Comparison of ENCODE assay signal across 10 mouse cellular contexts in the genomic region with DNA sequence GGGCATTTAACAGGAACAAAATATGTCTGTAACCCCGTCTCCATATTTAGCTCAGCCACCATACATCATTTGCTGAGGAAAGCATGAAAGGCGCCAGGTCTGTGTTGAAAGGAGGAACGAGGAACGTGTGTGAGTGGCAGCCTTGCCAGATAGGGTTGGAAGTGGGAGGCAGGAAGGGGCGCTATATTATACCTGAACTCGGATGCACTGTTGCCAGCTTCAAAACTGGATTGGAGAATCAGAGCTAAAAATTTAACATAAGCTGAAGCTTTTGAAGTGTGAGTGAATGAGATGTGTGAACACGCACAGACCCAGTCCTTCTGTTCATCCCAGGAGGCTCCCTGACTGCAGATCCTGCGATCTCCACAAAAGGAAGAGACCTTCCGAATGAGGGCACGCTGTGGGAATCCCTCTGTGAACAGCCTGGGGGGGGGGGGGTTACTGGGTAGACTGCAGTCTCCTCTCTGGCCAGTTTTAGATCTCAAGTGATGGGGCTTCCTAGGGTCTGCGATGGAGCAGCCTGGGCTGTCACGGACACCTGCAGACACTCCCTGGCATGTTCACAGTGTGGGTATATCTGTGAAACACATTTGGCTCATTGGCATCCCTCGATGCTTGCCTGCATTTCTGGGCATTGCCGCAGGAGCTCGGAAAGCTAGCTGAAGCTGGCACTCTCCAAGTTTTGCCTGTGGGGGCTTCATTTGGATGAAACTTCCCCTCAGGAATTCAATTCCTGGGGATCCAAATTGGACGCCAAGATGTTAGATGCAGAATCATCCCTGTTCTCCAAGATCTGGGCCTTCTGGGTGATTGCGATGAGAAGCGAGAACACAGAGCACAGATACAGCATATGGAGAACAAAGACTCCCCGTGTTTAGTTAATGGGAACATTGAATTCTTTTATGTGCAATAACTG.
DNase-seq lines count a peak whose midpoint lies in the region; ATAC-seq and TF ChIP-seq lines count a peak whose summit lies in the region.
"Had no signal": no experiment of that assay in that cellular context is flagged by ENCODE, and none has a peak within 500 bp of the region (broad histone marks: within the 10 kb centered on the region; RNA-seq: fewer than 3 reads in every experiment).

No protein-coding gene starts in this region.

- WGBS in forebrain, embryonic 13.5 days, result 73% methylated on average over 19 of the region's 19 CpGs
- WGBS in forebrain, embryonic 10.5 days, result 85% methylated on average over 19 of the region's 19 CpGs
- 85% methylated on average over 19 of the region's 19 CpGs for WGBS in intestine, postnatal 0 days

- H3K4me1 ChIP-seq in forebrain, embryonic 13.5 days, result no peaks in the 10 kb centered on the region
- no peaks in the 10 kb centered on the region for H3K4me1 ChIP-seq in forebrain, embryonic 10.5 days
- H3K4me1 ChIP-seq in intestine, postnatal 0 days (replicated peaks; ENCODE audit: control insufficient read depth, insufficient read depth, low read length), result no peaks in the 10 kb centered on the region
- H3K4me1 ChIP-seq: limb, embryonic 12.5 days had no signal

- intact Hi-C loops in left cerebral cortex, postnatal 4 days (cut with DNase I), result no loop called here
- intact Hi-C loops in heart, postnatal 14 days (cut with DNase I), result no loop called here

- TF ChIP-seq CTCF in intestine, postnatal 0 days (IDR thresholded peaks at IDR 0.05; ENCODE audit: low read depth), result no peak

- H3K4me3 ChIP-seq in forebrain, embryonic 13.5 days, result no peak overlapping the region
- no peak overlapping the region for H3K4me3 ChIP-seq in forebrain, embryonic 10.5 days
- no peak overlapping the region for H3K4me3 ChIP-seq in intestine, postnatal 0 days (ENCODE audit: low read depth, low read length)
- H3K4me3 ChIP-seq: limb, embryonic 12.5 days had no signal

- H3K27me3 ChIP-seq in forebrain, embryonic 13.5 days, result no peaks in the 10 kb centered on the region
- no peaks in the 10 kb centered on the region for H3K27me3 ChIP-seq in forebrain, embryonic 10.5 days (ENCODE audit: poor library complexity, severe bottlenecking)
- no peaks in the 10 kb centered on the region for H3K27me3 ChIP-seq in intestine, postnatal 0 days (replicated peaks; ENCODE audit: control insufficient read depth, insufficient read depth, low read length)
- H3K27me3 ChIP-seq: limb, embryonic 12.5 days; Patski had no signal

- no peak overlapping the region for H3K4me2 ChIP-seq in forebrain, embryonic 13.5 days
- H3K4me2 ChIP-seq in intestine, postnatal 0 days (replicated peaks; ENCODE audit: low read depth), result no peak overlapping the region
- H3K4me2 ChIP-seq: limb, embryonic 12.5 days had no signal

- H3K9me3 ChIP-seq in forebrain, embryonic 13.5 days (replicated peaks), result no peaks in the 10 kb centered on the region
- H3K9me3 ChIP-seq in forebrain, embryonic 10.5 days, result no peaks in the 10 kb centered on the region
- no peaks in the 10 kb centered on the region for H3K9me3 ChIP-seq in intestine, postnatal 0 days (ENCODE audit: control insufficient read depth)
- H3K9me3 ChIP-seq: limb, embryonic 12.5 days had no signal

- DNase-seq in forebrain, embryonic 10.5 days (ENCODE audit: extremely low spot score, low spot score), result no peak
- DNase-seq in cerebellum, adult 9-10 months, result peak; percentile 51
- peak; percentile 74 for DNase-seq in layer of hippocampus, adult 11-12 months (ENCODE audit: low spot score)
- peak; percentile 24 for DNase-seq in left cerebral cortex, postnatal 4 days
- no peak for DNase-seq in lung, adult 18-20 months
- no peak for DNase-seq in heart, postnatal 14 days

- peak overlapping the region; percentile 59 for H3K27ac ChIP-seq in forebrain, embryonic 13.5 days
- no peak overlapping the region for H3K27ac ChIP-seq in forebrain, embryonic 10.5 days
- no peak overlapping the region for H3K27ac ChIP-seq in intestine, postnatal 0 days (ENCODE audit: low read depth, low read length)
- H3K27ac ChIP-seq: limb, embryonic 12.5 days had no signal

- no peak overlapping the region for H3K9ac ChIP-seq in forebrain, embryonic 13.5 days
- H3K9ac ChIP-seq in intestine, postnatal 0 days (ENCODE audit: low read depth, low read length), result no peak overlapping the region
- H3K9ac ChIP-seq: limb, embryonic 12.5 days had no signal

- peak; percentile 93 for ATAC-seq in forebrain, embryonic 13.5 days
- no peak for ATAC-seq in intestine, postnatal 0 days
- ATAC-seq: Patski had no signal

- H3K36me3 ChIP-seq in forebrain, embryonic 13.5 days (ENCODE audit: poor library complexity, severe bottlenecking), result no peaks in the 10 kb centered on the region
- H3K36me3 ChIP-seq in forebrain, embryonic 10.5 days (replicated peaks), result no peaks in the 10 kb centered on the region
- H3K36me3 ChIP-seq in intestine, postnatal 0 days (ENCODE audit: control insufficient read depth, insufficient read depth), result no peaks in the 10 kb centered on the region
- H3K36me3 ChIP-seq: limb, embryonic 12.5 days had no signal

Comparison
In these comparisons a context has a peak if more than half of its experiments do, and no peak if none do; other contexts are left out.
1. DNase-seq: peak in cerebellum, adult 9-10 months (single experiment), layer of hippocampus, adult 11-12 months (single experiment) and left cerebral cortex, postnatal 4 days (single experiment); none in forebrain, embryonic 10.5 days (single experiment), lung, adult 18-20 months (0 of 2) and heart, postnatal 14 days (0 of 2).